Mouse (Mus musculus) kidney, adult 2 months (tissue): ENCODE data around the gene Abcc9.

ENCODE experiments used
- CTCF ChIP-seq: fragments of 200-500 bp; conservative IDR thresholded peaks from 2 replicates; pipeline ENCODE4 v1.5.1; 2011; ENCODE audit warnings: low read depth, mild to moderate bottlenecking, control low read depth, low read length, moderate library complexity, mixed read lengths; ENCODE audit not compliant: insufficient read depth, insufficient read length
- POLR2A ChIP-seq: fragments of 200-500 bp; IDR thresholded peaks from one replicate; pipeline ENCODE4 v1.6.1; 2011; ENCODE audit warnings: low read depth, low read length, control low read depth

- TF ChIP-seq POLR2A, result no peak
- no peak for TF ChIP-seq CTCF
Observed at GRCm38 (mm10) chr6:142682985-142683691, 19.0 kb downstream of the Abcc9 start.
